Mouse (Mus musculus) adrenal gland, postnatal 10 days (tissue): ENCODE results near the gene Sorbs1. TPM values are rescaled to one million over a fixed set of nuclear protein-coding genes. Genes with fewer than 3 reads are reported as not detected.
A peak's percentile ranks its signal among the peaks of the same experiment; 100 is the strongest.
"Not testable (repeated sequence)": the region's sequence is repeated elsewhere in the genome, so short reads cannot be mapped to it uniquely, and the experiment has no call there.

Source experiments
- DNase-seq: peaks from one replicate; pipeline ENCODE4 v3.0.0; 2021; ENCODE audit warnings: mixed read lengths
- long read RNA-seq, 2 experiments: library from polyadenylated mRNA; stranded (forward); transcript quantifications; one replicate each; pipeline ENCODE4 v2.0.0; 2021
- total RNA-seq, 2 experiments: library from RNA; stranded (reverse); gene quantifications; 2 replicates each; pipeline ENCODE4 v1.2.3; 2021

The Sorbs1 gene
- 100 to 1,000 TPM; 172 to 181 TPM for total RNA-seq
- long read RNA-seq, experiment 1, partial matches to known transcripts = 13 of 59 reads
- long read RNA-seq, experiment 1, other reads (novel, unspliced or antisense) = 45 of 59 reads
- long read RNA-seq, experiment 2, partial matches to known transcripts = 8 of 40 reads
- long read RNA-seq, experiment 2, other reads (novel, unspliced or antisense) = 31 of 40 reads

DNA sequence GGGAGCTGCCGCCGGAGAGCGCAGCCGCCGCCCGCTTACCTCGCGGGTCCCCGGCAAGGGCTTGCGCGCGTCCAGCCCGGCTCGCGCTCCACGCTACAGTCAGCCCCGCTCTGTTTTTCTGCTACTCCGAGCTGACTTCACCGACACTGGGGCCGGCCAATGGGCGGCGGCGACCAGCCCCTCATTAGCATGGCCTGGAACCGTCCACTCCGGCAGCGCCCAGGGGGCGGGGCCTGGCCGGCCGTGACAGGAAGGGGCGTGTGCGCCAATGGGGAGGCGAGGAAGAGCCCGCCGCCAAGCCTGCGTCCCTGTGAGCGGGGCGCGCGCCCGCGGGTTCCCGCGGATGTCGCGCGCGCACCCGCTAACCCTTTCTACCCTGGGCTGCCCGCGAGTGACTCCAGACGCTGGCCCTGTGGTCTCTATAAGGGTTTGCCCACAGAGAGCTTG is at the start of gene Sorbs1:
Gene Sorbs1 (minus strand): TSS at position 148 of the 447 bp plus-strand sequence.
- peak; percentile 98 for DNase-seq

DNA sequence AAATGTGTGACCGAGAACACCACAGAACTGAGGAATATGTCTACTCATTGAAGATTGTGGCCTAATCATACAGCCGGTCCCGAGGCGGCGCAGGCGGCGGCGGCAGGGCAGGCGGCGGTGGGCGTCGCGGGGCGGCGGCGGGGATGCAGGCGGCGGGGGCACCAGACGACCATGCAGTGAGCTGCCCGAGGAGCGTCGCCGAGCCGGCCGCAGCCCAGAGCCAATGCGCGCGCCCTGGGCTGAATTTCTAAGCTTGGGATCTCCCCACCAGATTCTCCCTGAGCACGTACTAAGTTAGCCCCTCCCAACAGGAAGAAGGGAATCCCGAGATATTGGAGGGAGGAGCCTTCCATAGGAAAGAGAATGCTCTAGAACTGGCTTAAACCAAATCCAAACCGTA is 47.9 kb upstream of the Sorbs1 start:
- DNase-seq = not testable (repeated sequence)

DNA sequence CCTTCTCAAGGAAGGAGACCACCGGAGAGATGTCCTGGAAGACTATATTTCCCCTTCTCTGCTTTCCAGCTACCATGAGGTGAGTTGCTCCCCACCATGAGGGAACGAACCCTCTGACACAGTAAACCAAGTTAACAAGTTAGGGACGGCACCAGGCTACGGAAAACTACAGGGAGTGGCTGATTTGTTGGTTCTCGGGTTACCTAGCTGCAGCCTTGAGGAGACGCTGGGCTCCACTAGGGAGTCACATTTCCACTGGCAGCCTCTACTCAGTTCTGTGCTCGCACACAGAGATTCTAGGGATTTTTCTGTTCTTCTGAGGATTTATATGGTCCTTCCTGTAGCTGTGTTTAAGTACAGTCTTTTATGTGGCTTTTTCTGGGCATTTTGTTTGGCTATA is 42.5 kb upstream of the Sorbs1 start:
- no peak for DNase-seq

DNA sequence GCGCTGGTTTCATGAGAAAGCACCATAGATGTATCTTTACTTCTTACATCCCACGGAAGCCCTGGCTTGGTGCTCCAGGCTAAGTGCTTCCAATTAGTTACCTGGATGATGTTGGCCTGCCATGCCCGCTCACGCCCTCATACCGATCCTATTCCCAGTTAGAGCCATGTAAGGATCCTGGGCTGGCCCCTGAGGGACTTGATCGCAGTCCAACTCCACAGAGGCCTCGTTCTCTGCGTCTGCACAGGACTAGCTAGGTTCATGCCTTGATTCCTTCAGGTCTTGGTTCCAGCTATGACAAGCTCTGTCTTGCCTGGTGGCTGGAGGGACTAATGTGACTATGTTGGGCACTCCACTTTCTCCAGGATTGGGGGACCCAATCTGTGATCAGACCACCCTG is 41.6 kb upstream of the Sorbs1 start:
- DNase-seq = no peak

DNA sequence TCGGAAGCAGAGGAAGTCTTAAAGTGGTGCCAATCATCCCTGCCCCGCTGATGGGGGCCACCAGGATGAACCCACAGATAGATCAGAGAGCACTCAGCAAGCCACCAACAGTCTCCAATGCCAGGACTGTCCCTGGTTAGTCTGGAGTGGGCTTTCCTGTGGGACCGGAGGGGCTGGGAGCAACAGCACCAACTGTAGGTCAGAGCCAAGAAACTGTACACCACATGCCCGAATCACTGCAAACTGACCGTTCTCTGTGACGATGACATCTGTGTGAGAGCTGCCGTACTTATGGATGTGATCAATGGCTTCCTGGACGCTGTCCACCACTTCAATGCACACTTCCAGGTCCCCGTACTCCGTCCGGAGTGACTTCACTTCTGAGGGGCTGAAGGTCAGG is 40.8 kb upstream of the Sorbs1 start:
- no peak for DNase-seq

DNA sequence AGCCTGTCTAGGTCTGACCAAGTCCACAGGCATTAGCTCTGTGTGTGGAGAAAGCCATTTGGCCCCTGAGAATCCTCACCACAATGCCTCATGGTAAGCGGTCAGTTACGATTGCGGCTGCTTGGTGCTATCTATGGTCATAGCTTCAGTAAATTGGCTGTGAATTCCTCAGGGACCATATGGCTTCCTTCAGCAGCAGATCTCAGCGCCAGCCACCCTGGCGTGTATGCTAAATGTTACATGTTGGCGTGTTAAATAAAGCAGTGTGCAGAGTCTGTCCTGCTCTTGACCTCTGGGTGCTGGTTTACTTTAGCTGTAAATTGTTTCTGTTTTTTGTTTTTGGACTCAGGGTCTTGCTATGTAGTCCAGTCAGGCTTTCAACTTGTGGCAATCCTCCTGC is 40.3 kb upstream of the Sorbs1 start:
- no peak for DNase-seq

DNA sequence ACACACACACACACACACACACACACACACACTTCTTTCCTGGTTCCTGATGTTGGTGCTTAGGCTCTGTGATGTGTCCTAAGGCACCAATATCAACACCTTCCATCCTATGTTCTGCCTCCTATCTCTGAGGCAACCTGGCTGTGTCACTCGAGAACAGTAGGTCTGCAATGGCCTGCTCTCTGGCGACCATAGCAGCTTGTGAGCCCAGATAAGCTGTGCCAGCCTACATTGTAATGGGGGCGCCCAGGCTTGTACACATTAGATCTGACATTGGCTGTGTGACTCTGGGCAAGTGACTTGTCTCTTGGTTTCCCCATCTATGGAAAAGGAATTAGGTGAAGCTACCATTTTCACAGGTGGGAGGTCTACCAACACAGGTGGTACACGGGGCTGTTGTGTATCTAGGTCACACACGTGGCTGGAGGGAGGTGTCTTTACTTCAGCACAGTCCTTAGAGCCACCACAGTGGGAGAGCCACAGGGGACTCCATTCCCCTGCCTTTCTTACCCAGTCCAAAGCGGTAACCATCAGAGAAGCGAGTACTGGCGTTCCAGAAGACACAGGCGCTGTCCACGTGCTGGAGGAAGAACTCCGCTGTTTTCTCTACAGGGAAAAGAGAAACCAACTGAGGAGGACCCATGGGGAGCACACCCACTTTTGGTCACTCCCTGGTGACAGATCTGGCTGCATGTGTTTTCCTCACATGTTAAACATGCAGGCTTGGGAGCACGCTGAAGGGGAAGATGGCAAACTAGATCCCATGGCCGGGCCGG is 39.6 kb upstream of the Sorbs1 start:
- DNase-seq = no peak

DNA sequence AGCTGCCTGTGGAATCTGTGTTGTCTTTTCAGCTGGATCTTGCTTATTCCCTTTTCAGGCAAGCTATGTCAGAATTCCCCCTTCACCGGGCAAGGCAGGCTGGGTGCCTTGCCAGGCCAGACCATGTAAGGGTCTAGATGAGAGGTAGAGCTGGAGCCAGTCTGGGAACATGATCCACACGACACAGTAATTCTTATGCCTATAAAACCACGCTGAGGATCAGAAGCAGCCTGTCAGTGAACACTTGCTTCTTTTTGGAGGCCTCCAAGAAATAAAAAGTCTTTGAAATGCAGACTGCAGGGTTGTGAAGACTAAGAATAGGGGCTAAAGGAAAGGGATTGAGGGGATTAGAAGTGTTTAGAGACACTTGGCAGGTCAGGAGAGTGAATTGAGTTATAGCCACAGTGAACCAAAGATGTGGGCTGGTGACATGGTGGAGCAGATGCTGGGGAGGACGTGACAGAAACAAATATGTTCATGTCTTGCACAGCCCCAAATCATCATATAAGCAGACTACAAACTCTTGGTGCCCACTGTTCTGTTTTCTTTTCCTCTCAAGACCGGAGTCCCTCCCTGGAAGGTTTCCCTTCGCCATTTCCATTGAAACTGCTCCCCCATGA is 36.0 kb upstream of the Sorbs1 start:
- DNase-seq = no peak

DNA sequence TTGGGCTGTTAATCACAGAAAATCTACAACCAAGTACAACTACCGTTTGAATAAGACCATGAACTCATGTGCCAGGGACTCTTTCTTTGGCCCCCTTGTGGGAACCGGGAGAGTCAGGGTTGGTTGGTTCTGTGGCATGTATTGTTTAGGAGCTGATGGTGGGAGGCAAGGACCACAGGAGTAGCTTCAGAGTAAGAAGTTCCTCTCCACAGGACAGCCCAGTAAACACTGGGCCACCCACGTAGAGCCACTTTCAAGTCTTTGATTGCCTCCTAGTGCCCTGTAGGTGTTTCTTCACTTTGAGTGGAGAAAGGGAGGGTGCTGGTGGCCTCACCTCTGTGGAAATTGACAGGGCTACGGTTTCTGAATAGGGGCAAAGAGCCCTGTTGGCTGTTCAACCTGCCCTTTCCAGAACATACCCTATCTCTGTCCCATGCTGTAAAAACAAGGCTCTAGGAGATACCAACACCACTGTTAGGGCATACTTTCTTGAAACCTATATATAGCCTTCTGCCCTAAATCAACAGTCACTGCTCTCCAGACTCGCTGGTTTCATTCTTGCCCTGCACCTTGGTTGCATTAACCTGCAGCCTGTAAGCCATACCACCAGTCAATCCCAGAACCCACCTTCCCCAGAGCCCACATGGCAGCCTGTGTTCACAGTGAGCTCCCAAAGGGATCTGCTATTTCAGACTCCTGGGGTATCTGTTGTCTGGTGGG is 35.4 kb upstream of the Sorbs1 start:
- no peak for DNase-seq

DNA sequence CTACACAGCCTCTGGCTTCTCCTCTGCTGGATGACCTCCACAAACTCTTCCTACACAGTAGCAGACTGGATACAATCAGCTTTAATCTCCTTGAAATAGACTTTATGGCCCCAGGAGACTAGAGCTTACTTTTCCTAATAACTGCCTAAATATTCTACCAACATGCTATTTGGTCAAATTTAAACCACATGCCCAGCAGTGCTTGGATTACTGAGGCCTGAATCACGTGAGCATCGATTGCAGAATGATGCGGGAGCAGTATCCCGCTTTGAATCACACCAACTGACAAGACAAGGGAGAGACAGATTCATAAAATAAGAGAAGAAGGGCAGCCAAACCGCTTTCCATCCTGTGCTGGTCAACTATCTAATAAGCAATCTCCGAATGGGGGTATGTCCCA is 34.8 kb upstream of the Sorbs1 start:
- DNase-seq = no peak

DNA sequence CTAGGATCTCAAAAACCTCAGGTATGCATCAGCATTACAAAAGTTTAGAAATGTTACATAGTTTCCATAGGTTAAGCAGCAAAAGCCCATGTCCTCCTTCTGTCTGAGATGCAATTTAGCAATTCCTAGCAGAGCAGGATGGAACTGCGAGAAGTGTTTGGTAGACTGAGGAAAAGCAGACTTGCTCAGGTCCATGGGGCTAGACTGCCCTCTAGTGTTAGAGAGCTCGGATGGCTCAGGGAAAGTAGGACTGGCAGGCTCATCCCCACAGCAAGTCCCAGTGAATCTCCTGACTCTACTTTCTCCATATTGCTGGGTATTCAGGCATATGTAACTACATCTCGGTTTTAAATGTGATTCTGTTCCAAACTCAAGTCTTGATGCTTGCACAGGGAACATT is 31.3 kb upstream of the Sorbs1 start:
- peak; percentile 67 for DNase-seq

DNA sequence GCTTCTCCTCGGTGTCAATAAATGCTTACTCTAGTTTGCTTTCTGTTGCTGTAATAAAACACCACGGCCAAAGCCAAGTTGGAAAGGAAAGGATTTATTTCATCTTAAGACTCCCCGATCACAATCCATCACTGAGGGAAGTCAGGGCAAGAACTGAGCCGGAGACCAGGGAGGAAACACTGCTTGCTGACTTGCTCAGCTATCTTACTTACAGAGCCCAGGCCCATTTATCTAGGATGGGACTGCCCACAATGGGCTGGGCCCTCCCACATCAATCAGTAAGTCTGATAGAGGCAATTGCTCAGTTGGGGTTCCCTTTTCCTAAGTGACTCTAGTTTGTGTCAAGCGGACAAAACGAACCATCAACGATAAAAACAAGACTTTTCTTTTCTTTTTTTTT is 29.2 kb upstream of the Sorbs1 start:
- DNase-seq = no peak

DNA sequence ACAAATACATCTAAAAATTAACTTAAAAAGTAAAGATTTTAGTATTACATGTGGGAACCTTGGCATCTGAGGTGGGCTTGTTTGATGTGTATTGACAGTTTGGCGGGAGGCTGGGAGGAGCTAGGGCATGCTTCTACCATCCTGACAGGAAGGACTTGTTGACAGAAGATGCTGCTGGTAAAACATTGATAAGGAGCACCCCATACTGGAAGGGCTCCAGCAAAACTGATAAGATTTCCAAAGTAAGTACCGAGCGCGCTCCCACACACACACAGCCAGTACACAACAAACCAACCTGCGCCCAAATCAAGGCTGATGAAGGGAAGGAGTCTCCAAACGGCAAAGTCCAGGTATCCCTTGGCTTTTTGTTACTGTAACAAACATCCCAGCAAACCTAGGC is 22.9 kb upstream of the Sorbs1 start:
- no peak for DNase-seq

DNA sequence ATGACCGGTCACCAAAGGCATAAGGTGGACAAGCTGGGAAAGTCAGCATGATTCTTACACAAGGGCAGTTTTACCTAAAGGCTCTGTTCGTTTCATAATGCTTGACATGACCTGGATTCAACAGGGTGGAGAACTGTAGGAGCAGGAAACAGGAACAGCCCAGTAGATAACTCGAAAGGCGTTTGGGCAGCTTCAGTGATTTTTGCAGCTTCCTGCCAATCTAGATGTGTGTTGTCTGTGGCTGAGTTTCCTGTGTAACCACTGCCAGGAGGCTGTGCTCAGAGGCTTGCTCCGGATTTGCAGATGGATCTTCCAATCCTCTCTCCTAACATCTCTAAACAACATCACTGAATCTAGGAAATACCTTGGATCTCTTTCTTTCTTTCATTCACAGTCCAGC is 18.9 kb upstream of the Sorbs1 start:
- no peak for DNase-seq

DNA sequence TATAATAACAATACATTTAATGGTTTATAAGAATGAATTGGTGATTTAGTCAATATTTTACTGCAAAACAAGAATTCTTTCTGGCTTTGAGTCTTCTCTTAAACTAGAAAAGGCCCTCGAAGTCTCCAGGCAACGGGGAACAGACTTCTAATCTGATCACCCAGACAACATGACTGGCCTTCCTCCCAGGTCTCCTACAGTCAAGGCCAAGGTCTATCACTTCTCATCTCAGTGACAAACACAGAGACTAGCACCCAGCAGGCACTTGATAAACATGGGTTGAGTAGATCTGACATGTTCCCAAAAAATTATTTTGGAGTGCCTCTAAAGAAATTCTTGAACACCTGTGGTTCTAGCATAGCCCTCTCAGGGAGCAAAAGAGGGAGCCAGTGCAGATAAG is 16.7 kb upstream of the Sorbs1 start:
- DNase-seq = peak; percentile 17

DNA sequence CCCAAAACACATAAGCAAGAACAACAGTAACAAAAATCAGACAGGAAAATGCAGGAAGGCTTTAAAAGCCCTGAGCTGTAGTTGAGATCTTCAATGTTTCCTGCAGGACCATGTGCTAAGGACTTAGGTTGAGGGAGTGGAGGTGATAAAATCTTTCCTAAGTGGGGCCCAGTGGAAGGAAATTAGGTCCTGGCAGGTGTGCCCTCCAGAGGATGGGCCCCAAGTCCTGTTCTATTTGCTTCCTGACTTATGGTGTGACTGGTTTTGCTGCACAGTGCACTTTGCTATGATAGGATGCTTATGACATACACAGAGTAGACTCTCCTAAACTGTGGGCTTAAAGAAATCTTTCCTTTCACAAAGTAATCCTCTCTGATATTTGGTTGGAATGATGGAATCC is 14.7 kb upstream of the Sorbs1 start:
- no peak for DNase-seq

DNA sequence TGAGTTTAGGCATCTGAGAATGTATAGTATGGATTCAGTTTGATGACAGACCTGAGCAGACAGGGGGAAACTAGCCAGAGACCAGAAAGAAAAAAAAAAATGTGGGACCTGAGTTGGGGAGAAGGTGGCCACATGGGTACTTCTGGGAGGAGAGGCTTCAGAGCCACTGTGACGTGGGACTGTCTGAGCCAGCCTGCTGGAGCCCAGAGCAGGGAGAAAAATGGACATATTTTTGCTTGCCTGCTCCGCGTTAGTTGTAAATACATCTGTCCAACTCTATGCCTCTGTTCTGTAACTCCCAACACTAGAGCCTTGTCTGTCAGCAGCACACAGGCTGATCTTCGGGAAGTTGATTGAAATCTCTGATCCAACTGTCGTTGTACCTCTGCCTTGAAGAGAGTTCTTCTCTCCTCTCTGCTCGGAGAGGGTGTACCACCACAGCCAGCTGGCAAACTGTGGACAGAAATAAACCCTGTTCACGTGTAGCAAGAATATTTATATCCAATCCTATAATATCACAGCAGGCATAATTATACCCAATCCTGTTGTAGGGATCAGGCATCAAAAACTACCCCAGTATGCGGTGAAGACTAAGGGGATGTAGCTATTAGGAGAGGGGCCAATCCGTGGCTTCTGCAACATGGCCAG is 12.9 kb upstream of the Sorbs1 start:
- no peak for DNase-seq

DNA sequence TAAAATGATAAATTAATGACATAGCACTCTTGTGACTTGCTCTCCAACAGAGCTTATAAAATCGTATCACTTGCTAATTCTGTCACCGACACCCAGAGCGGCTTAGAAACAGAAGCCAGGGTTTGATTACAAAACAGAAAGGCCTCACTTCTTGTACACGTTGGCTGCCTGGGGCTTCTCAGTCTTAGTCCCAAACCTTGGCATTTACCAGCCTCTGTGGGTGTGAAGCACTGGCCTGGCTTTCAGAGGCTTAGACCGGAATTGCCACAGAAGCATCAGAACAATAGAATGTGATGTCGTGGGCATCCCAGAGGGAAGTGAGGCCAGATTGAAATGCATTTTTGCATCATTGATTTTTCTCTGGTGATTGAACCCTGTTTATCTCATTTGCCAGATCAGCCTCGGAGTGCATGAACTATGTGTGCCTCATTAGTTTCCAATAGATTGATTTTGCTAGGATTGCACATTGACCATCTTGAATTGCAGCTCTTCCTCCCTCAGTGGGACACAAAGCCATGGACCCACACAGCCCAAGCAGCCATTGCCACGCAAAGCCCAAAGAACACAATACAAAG is 9.9 kb upstream of the Sorbs1 start:
- DNase-seq = no peak

DNA sequence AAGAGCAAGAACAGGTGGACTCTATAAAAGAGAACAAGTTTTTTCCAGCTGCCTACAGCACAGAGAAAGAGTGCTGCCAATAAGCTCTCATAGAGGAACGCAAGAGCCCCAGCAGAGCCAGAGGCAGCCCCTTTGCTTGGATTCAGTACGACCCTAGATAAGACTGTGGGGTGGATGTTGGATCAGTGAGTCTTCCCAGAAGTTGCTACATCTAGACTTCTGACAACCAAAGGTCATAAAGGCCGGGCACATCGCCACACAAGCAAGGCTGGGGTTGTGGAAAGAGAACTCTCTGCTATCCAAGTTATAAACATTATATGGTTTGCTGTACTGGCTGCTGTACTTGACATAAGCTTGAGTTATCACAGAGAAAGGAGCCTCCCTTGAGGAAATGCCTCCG is 6.8 kb upstream of the Sorbs1 start:
- no peak for DNase-seq

DNA sequence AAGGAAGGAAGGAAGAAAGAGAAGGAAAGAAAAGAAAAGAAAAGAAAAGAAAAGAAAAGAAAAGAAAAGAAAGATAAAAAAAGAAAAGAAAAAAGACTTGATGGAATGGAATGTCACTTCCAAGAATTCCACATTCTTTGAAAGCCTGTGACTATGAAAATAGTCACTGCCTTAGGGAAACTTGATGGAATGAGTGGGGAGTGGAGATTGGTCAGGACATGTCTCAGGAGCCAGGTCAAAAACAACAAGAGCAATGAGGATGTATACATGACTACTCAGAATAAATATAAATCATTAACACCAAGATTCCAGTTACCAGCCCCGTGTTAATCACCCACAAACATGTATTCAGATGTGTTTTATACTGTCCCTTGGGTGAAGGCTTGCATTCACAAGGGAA is 5.1 kb upstream of the Sorbs1 start:
- no peak for DNase-seq

DNA sequence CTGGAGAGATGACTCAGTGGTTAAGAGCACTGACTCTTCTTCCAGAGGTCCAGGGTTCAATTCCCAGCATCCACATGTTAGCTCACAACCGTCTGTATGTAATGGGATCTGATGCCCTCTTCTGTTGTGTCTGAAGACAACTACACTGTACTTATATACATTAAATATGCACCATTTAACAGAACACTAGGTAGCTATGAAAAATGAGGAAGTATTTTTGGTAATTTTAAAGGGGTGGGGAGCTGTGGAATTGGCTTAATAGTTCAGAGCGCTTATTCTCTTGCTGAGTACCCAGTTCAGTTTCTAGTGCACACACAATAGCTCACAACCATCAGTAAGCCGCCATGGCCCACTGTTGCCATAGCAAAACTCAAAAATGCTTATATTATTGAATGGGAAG is 2.0 kb upstream of the Sorbs1 start:
- no peak for DNase-seq

DNA sequence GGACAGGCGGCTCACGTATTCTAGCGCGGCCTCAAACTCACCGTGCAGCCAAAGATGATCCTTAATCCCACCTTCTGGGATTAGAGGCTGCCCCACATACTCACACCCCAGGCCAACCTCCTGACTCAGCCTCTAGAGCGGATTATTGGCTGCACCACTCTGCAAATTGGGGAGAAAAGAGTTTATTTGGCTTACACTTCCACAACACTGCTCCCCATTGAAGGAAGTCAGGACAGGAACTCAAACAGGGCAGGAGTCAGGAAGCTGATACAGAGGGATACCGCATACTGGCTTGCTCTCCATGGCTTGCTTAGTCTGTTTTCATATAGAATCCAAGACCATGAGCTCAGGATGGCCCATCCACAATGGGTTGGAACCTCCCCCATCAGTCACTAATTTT is 797 bp upstream of the Sorbs1 start:
- no peak for DNase-seq
